In the genomic region with DNA sequence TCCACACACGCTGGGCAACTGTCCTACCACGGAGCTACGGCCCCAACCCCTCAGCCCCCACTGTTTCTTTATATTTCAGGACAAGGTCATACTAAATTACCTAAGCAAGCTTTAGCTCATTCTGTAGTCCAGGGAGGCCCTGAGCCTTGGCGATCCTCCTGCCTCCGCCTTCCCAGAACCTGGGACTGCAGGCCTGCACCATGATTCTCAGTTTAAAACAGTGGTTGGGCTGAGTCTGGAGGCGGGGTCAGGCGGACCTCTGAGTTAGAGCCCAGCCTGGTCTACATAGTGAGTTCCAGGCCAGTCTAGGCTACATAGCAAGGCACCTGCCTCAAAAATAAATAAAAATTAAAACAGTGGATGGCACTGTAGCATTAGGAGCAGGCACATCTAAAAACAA, we compare ENCODE assay signal across 10 mouse cellular contexts. TPM values are rescaled to one million over a fixed set of nuclear protein-coding genes. Genes with fewer than 3 reads are reported as not detected.
DNase-seq lines count a peak whose midpoint lies in the region; ATAC-seq and TF ChIP-seq lines count a peak whose summit lies in the region.
"Had no signal": no experiment of that assay in that cellular context is flagged by ENCODE, and none has a peak within 500 bp of the region (broad histone marks: within the 10 kb centered on the region; RNA-seq: fewer than 3 reads in every experiment).

No protein-coding gene starts in this region.

- H3K36me3 ChIP-seq in kidney, postnatal 0 days (ENCODE audit: insufficient read depth, low read length): peaks cover 24% of the 10 kb centered on the region; the same call in 1 of the 2 replicates
- peaks cover 42% of the 10 kb centered on the region for H3K36me3 ChIP-seq in midbrain, postnatal 0 days (ENCODE audit: insufficient read depth, low read length)

- DNase-seq in urinary bladder, postnatal 14 days (ENCODE audit: low spot score): peak; percentile 44
- no peak for DNase-seq in urinary bladder, postnatal 36 days (ENCODE audit: low spot score in 2 of 2)
- peak; percentile 54 to 63 for DNase-seq in gastrocnemius, postnatal 36 days
- DNase-seq in kidney, postnatal 0 days (ENCODE audit: low spot score): peak; percentile 62
- peak; percentile 59 for DNase-seq in yolk sac, embryonic 10.5 days (ENCODE audit: low spot score)
- no peak for DNase-seq in midbrain, postnatal 0 days (ENCODE audit: low spot score)
- DNase-seq in adrenal gland, adult 2 months: no peak
- no peak for DNase-seq in layer of hippocampus, adult 2 months (ENCODE audit: low spot score in 2 of 2)
- DNase-seq: right cerebral cortex, postnatal 25 days had no signal

- ATAC-seq in kidney, postnatal 0 days (replicated peaks; ENCODE audit: low FRiP score, low read depth): no peak
- no peak for ATAC-seq in midbrain, postnatal 0 days (ENCODE audit: low FRiP score)

- intact Hi-C loops in gastrocnemius, postnatal 36 days (cut with DNase I): no loop called here

- no peak for TF ChIP-seq CTCF in kidney, postnatal 0 days (IDR thresholded peaks at IDR 0.05; ENCODE audit: low read depth)
- TF ChIP-seq CTCF in midbrain, postnatal 0 days (IDR thresholded peaks at IDR 0.05): no peak
- TF ChIP-seq CTCF in layer of hippocampus, adult 2 months (conservative IDR thresholded peaks at IDR 0.05): no peak

- no peaks in the 10 kb centered on the region for H3K9me3 ChIP-seq in kidney, postnatal 0 days (replicated peaks; ENCODE audit: low read length)
- no peaks in the 10 kb centered on the region for H3K9me3 ChIP-seq in midbrain, postnatal 0 days (ENCODE audit: low read length)
- H3K9me3 ChIP-seq: limb, embryonic 13.5 days had no signal

- no peaks in the 10 kb centered on the region for H3K4me1 ChIP-seq in kidney, postnatal 0 days (replicated peaks; ENCODE audit: insufficient read depth, low read length)
- no peaks in the 10 kb centered on the region for H3K4me1 ChIP-seq in midbrain, postnatal 0 days (ENCODE audit: insufficient read depth, low read length)
- H3K4me1 ChIP-seq: limb, embryonic 13.5 days had no signal

- no peaks in the 10 kb centered on the region for H3K27me3 ChIP-seq in kidney, postnatal 0 days (ENCODE audit: insufficient read depth, low read length)
- no peaks in the 10 kb centered on the region for H3K27me3 ChIP-seq in midbrain, postnatal 0 days (ENCODE audit: insufficient read depth, low read length)
- H3K27me3 ChIP-seq: limb, embryonic 13.5 days had no signal

- no peak overlapping the region for H3K4me3 ChIP-seq in kidney, postnatal 0 days (replicated peaks; ENCODE audit: low read depth, low read length)
- H3K4me3 ChIP-seq in midbrain, postnatal 0 days (ENCODE audit: low read depth, low read length): no peak overlapping the region
- no peak overlapping the region for H3K4me3 ChIP-seq in layer of hippocampus, adult 2 months
- H3K4me3 ChIP-seq: limb, embryonic 13.5 days had no signal

- no peak overlapping the region for H3K4me2 ChIP-seq in kidney, postnatal 0 days (ENCODE audit: low read length)
- no peak overlapping the region for H3K4me2 ChIP-seq in midbrain, postnatal 0 days (ENCODE audit: low read depth, low read length, poor library complexity, severe bottlenecking)
- H3K4me2 ChIP-seq: limb, embryonic 13.5 days had no signal

- 34% methylated on average over 7 of the region's 7 CpGs for WGBS in kidney, postnatal 0 days
- 45% methylated on average over 7 of the region's 7 CpGs for WGBS in midbrain, postnatal 0 days

- no peak overlapping the region for H3K9ac ChIP-seq in kidney, postnatal 0 days (ENCODE audit: low read depth, low read length)
- H3K9ac ChIP-seq in midbrain, postnatal 0 days (replicated peaks; ENCODE audit: low read length, poor library complexity, severe bottlenecking): no peak overlapping the region
- H3K9ac ChIP-seq: limb, embryonic 13.5 days had no signal

- H3K27ac ChIP-seq in kidney, postnatal 0 days: peak overlapping the region; percentile 6
- H3K27ac ChIP-seq in midbrain, postnatal 0 days (ENCODE audit: low read depth, low read length): no peak overlapping the region
- H3K27ac ChIP-seq in layer of hippocampus, adult 2 months: no peak overlapping the region
- H3K27ac ChIP-seq: limb, embryonic 13.5 days had no signal

RNA-seq across cellular contexts. Expression of a gene that starts 19.5 kb away (rescaled TPM):
- total RNA-seq in gastrocnemius, postnatal 36 days (2021): 10 to 100 TPM; 27.6 to 44.7 TPM
- polyA plus RNA-seq in kidney, postnatal 0 days (2015; fragmentation: Nextera tagmentation; extraction: Ambion mirVana): 1,362 and 1,474 TPM in 2 replicates
- total RNA-seq in midbrain, postnatal 0 days (2014; rRNA removed): 14.6 and 23.1 TPM in 2 replicates
- 69.3 and 70.3 TPM in 2 replicates for polyA plus RNA-seq in midbrain, postnatal 0 days (2015; fragmentation: Nextera tagmentation; extraction: Ambion mirVana)
- total RNA-seq in adrenal gland, adult 2 months (2021): 100 to 1,000 TPM; 580 to 729 TPM
- 256 and 331 TPM in 2 replicates for polyA plus RNA-seq in adrenal gland, adult 2 months (2012; rRNA removed)
- 1 to 10 TPM; 3.9 to 4.0 TPM for total RNA-seq in layer of hippocampus, adult 2 months (2021)

RNA-seq across cellular contexts. Expression of a gene that starts 40.9 kb away (rescaled TPM):
- 10 to 100 TPM; 29.7 to 32.3 TPM for total RNA-seq in gastrocnemius, postnatal 36 days (2021)
- 17.5 and 20.3 TPM in 2 replicates for polyA plus RNA-seq in kidney, postnatal 0 days (2015; fragmentation: Nextera tagmentation; extraction: Ambion mirVana)
- 19.2 and 20.9 TPM in 2 replicates for total RNA-seq in midbrain, postnatal 0 days (2014; rRNA removed)
- 17.0 and 17.2 TPM in 2 replicates for polyA plus RNA-seq in midbrain, postnatal 0 days (2015; fragmentation: Nextera tagmentation; extraction: Ambion mirVana)
- 10 to 100 TPM; 82.2 to 88.8 TPM for total RNA-seq in adrenal gland, adult 2 months (2021)
- 59.0 and 63.6 TPM in 2 replicates for polyA plus RNA-seq in adrenal gland, adult 2 months (2012; rRNA removed)
- 10 to 100 TPM; 33.0 to 33.1 TPM for total RNA-seq in layer of hippocampus, adult 2 months (2021)

RNA-seq across cellular contexts. Expression of a gene that starts 55.6 kb away (rescaled TPM):
- 100 to 1,000 TPM; 161 to 192 TPM for total RNA-seq in gastrocnemius, postnatal 36 days (2021)
- polyA plus RNA-seq in kidney, postnatal 0 days (2015; fragmentation: Nextera tagmentation; extraction: Ambion mirVana): 1,015 and 1,085 TPM in 2 replicates
- total RNA-seq in midbrain, postnatal 0 days (2014; rRNA removed): 475 and 586 TPM in 2 replicates
- polyA plus RNA-seq in midbrain, postnatal 0 days (2015; fragmentation: Nextera tagmentation; extraction: Ambion mirVana): 1,006 and 1,130 TPM in 2 replicates
- total RNA-seq in adrenal gland, adult 2 months (2021): 100 to 1,000 TPM; 339 to 391 TPM
- polyA plus RNA-seq in adrenal gland, adult 2 months (2012; rRNA removed): 610 and 630 TPM in 2 replicates
- total RNA-seq in layer of hippocampus, adult 2 months (2021): 100 to 1,000 TPM; 252 to 273 TPM

Comparison
In these comparisons a context has a peak if more than half of its experiments do, and no peak if none do; other contexts are left out.
1. DNase-seq: peak in urinary bladder, postnatal 14 days (single experiment), gastrocnemius, postnatal 36 days (2 of 2), kidney, postnatal 0 days (single experiment) and yolk sac, embryonic 10.5 days (single experiment); none in urinary bladder, postnatal 36 days (0 of 2), midbrain, postnatal 0 days (single experiment), adrenal gland, adult 2 months (single experiment) and layer of hippocampus, adult 2 months (0 of 2).
2. RNA of a gene that starts 19.5 kb away (total RNA-seq): 580 to 729 TPM in adrenal gland, adult 2 months; 27.6 to 44.7 TPM in gastrocnemius, postnatal 36 days, 14.6 to 23.1 TPM in midbrain, postnatal 0 days and 3.9 to 4.0 TPM in layer of hippocampus, adult 2 months; every median in the first group is over 10 times any median in the second.